Mouse (Mus musculus) kidney, embryonic 15.5 days (tissue): ENCODE measurements at regions not wholly inside any gene's neighbourhood (a gene's known extent, or its start where the extent isn't known, plus 50 kb on each side); places are given as distances from the start of the nearest gene placed in this dataset.

ENCODE experiments used
- ATAC-seq: fragments of 200-750 bp; cut with Nextera tagmentation; replicated peaks from 2 replicates; pipeline ENCODE4 v1.8.0; 2017; ENCODE audit warnings: moderate TSS enrichment; ENCODE audit not compliant: low FRiP score
- H3K27ac ChIP-seq: fragments of 300-500 bp; sonication (generic); 2 replicates; pipeline ENCODE4 v1.5.1; 2015; ENCODE audit warnings: mild to moderate bottlenecking, inconsistent platforms
- H3K27me3 ChIP-seq: fragments of 300-500 bp; sonication (generic); 2 replicates; pipeline ENCODE4 v1.6.1; 2015; ENCODE audit warnings: inconsistent platforms
- H3K36me3 ChIP-seq: fragments of 300-500 bp; sonication (generic); 2 replicates; pipeline ENCODE4 v1.6.1; 2015; ENCODE audit warnings: inconsistent platforms
- H3K4me1 ChIP-seq: fragments of 300-500 bp; sonication (generic); 2 replicates; pipeline ENCODE4 v1.6.1; 2015; ENCODE audit warnings: inconsistent platforms
- H3K4me2 ChIP-seq: fragments of 300-500 bp; sonication (generic); 2 replicates; pipeline ENCODE4 v1.6.1; 2015; ENCODE audit warnings: moderate library complexity, mild to moderate bottlenecking, inconsistent platforms
- H3K4me3 ChIP-seq: fragments of 300-500 bp; sonication (generic); replicated peaks from 2 replicates; pipeline ENCODE4 v1.5.1; 2015; ENCODE audit warnings: mild to moderate bottlenecking, inconsistent platforms
- H3K9ac ChIP-seq: fragments of 300-500 bp; sonication (generic); 2 replicates; pipeline ENCODE4 v1.6.1; 2015; ENCODE audit warnings: mild to moderate bottlenecking, inconsistent platforms
- H3K9me3 ChIP-seq: fragments of 300-500 bp; sonication (generic); replicated peaks from 2 replicates; pipeline ENCODE4 v1.6.1; 2016; ENCODE audit warnings: inconsistent platforms
- WGBS: fragments of 180-500 bp; shearing (Covaris S2); methylation state at CpG from one replicate; pipeline ENCODE4 v1.1.7; 2015; ENCODE audit warnings: mixed read lengths; 5-methylcytosine and 5-hydroxymethylcytosine counted together

DNA sequence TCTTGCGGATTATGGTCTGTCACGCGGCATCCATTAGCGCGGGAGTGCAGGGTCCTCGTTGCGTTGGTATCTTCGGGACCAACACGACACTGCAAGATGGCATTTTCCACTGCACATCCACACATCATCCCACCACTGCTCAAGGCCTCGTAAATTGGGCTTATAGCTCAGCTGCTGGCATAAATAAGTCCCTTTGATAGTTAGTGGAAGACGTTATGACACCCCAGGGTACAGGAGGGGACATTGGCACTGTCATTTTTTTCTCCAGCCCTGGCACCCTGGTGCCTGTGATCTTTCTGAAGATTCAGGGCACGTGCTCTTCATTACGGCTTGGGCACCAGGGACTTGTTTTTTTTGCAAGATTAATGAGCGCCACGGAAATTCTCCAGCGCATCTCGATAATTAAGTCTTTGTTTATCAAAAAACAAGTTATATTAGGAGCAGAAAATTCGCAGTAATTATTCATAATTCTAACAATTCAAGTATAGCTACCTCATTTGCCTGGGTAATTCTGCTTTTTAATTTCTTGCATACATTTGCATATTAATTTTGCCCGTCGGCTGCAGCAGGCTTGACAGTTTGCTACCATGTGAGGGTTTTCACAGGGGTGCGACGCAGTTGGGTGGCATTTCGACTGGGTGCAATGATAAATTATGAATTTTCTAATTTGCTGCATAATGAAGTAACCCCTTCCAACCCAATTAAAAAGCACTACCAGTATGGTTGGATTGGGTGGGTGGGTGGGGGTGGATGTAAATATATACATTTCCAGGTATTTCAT lies 119.1 kb downstream of the Vrk1 start:
- no peak for ATAC-seq
- H3K4me3 ChIP-seq, result no peak overlapping the region
- H3K4me1 ChIP-seq, result no peaks in the 10 kb centered on the region
- H3K27ac ChIP-seq, result no peak overlapping the region
- no peak overlapping the region for H3K9ac ChIP-seq
- H3K27me3 ChIP-seq, result no peaks in the 10 kb centered on the region; the same call in 1 of the 2 replicates
- no peak overlapping the region for H3K4me2 ChIP-seq
- H3K9me3 ChIP-seq, result no peaks in the 10 kb centered on the region
- H3K36me3 ChIP-seq, result no peaks in the 10 kb centered on the region
- 93% methylated on average over 23 of the region's 23 CpGs for WGBS

DNA sequence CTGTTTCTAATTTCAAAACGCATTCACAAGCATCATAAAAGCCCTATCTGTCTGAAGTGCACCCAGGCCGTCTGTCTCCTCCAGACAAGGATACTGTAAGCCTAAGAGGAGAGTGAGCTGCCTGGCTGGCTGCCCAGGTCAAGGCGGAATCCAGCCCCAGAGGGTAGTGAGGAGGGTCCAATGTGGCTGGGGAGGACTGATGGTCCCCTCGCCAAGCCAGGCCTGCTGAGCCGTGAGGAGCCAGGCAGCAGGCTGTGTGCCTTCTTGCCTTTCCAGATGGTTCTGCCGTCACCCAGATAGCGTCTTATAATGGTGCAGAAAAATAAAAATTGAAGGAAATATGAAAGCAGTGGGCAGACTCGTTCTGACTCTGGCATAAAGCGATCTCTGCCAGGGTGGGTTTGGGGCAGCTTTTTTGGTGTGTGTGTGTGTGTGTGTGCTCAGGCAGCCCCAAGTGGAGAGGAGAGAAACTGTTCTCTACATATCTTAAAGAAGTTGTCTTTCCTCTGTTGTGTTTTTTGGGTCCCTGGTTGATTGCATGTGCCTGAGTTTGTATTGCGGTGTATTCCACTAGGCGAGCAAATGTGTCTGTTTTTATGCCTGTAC lies 120.1 kb downstream of the Vrk1 start:
- H3K4me3 ChIP-seq, result no peak overlapping the region
- H3K9ac ChIP-seq, result no peak overlapping the region
- no peak overlapping the region for H3K4me2 ChIP-seq
- WGBS, result 79% methylated on average over 11 of the region's 11 CpGs
- ATAC-seq, result no peak
- no peaks in the 10 kb centered on the region for H3K36me3 ChIP-seq
- H3K27ac ChIP-seq, result no peak overlapping the region
- H3K4me1 ChIP-seq, result no peaks in the 10 kb centered on the region
- no peaks in the 10 kb centered on the region for H3K27me3 ChIP-seq
- no peaks in the 10 kb centered on the region for H3K9me3 ChIP-seq

DNA sequence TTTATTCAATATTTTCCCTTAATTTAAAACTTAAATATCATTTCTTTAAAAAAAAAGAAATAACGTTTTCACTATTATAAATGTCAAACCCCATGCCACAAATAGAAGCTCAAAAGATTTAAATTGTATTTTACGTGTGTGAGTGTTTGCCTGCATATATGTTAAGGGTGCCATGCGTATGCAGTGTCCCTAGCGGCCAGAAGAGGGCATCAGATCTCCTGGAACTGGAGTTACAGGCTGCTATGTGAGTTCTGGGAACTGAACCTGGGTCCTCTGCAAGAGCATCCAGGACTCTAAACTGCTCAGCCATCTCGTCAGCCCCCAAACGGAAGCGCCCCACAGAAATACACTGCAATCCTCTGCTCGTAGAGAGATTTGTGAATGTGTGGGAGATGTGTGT lies 122.7 kb downstream of the Vrk1 start:
- WGBS, result 89% methylated on average over 8 of the region's 8 CpGs
- ATAC-seq, result no peak

DNA sequence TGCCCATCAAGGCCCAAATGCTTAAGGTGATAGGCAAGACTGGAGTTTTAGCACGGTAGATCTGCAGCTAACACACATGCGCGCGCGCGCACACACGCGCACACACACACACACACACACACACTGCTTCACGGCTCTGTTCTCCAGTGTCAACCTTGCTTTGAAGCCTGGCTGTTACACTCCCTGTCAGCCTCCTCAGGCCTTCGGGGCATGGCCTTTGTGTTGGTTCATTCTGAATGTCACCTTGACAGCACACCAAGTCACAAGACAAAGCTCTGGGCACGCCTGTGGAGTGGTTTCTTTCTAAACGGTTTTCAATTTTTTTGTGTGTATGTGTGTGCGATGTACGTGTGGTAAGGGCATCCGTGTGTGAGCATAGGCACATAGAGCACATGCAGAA lies 128.4 kb downstream of the Vrk1 start:
- Histone ChIP-seq H3K27ac (no peak overlapping the region), H3K27me3 (no peaks in the 10 kb centered on the region), H3K4me1 (peaks cover 3% of the 10 kb centered on the region; the same call in 1 of the 2 replicates), H3K36me3 (no peaks in the 10 kb centered on the region), H3K9ac (no peak overlapping the region), H3K9me3 (no peaks in the 10 kb centered on the region), H3K4me3 (no peak overlapping the region), H3K4me2 (no peak overlapping the region)
- WGBS, result 91% methylated on average over 15 of the region's 15 CpGs
- ATAC-seq, result no peak

More for the DNA sequence above, 122.7 kb downstream of the Vrk1 start:
- Histone ChIP-seq H3K4me1 (no peaks in the 10 kb centered on the region), H3K27ac (no peak overlapping the region), H3K27me3 (no peaks in the 10 kb centered on the region), H3K9me3 (no peaks in the 10 kb centered on the region), H3K9ac (no peak overlapping the region), H3K4me2 (no peak overlapping the region), H3K4me3 (no peak overlapping the region), H3K36me3 (no peaks in the 10 kb centered on the region)

DNA sequence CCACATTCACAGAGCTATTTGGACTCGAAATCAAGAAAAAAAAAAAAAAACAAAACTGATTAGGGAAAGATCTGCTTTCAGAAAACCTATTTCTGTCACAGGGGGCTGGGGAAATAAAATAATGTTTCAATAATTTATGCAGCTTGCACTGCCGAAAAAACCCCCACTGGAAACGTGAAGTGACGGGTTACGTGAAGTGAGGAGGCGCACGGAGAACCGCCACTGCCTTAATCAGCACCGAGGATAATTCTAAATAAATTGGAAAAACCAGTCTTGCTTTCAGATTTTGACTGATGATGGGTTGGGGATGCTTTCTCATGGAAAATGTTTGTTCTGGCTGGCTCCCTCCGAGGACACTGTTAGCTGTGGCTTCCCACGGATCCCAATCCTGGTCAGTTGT lies 129.5 kb downstream of the Vrk1 start:
- 78% methylated on average over 11 of the region's 11 CpGs for WGBS
- no peak for ATAC-seq

DNA sequence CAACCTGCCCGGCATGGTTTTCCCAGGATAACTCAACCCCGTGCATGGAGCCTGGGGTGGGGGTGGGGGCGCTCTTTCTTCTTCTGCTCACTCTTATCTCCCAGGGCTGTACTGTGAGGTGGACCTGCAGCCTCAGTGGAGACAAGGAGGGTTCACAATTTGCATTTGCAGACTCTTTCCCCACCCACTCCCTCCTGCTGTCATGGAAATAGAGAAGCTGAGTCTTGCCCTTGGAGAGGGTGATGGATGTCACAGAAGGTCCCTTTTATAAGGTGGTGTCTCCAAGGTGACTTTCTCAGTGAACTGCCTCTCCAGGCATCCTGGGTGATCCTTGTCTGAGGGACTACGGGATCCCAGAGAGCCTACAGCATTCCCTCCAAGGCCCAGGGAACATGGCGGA lies 129.9 kb downstream of the Vrk1 start:
- no peaks in the 10 kb centered on the region for H3K27me3 ChIP-seq
- WGBS, result 71% methylated on average over 5 of the region's 5 CpGs
- no peaks in the 10 kb centered on the region for H3K9me3 ChIP-seq
- H3K4me3 ChIP-seq, result no peak overlapping the region
- no peak for ATAC-seq
- H3K4me1 ChIP-seq, result peaks cover 3% of the 10 kb centered on the region; the same call in 1 of the 2 replicates
- no peak overlapping the region for H3K9ac ChIP-seq
- no peak overlapping the region for H3K4me2 ChIP-seq
- H3K36me3 ChIP-seq, result no peaks in the 10 kb centered on the region
- H3K27ac ChIP-seq, result no peak overlapping the region

More for the DNA sequence above, 129.5 kb downstream of the Vrk1 start:
- Histone ChIP-seq H3K27ac (no peak overlapping the region), H3K36me3 (no peaks in the 10 kb centered on the region), H3K4me3 (no peak overlapping the region), H3K9ac (no peak overlapping the region), H3K27me3 (no peaks in the 10 kb centered on the region), H3K9me3 (no peaks in the 10 kb centered on the region), H3K4me1 (peaks cover 3% of the 10 kb centered on the region; the same call in 1 of the 2 replicates), H3K4me2 (no peak overlapping the region)

DNA sequence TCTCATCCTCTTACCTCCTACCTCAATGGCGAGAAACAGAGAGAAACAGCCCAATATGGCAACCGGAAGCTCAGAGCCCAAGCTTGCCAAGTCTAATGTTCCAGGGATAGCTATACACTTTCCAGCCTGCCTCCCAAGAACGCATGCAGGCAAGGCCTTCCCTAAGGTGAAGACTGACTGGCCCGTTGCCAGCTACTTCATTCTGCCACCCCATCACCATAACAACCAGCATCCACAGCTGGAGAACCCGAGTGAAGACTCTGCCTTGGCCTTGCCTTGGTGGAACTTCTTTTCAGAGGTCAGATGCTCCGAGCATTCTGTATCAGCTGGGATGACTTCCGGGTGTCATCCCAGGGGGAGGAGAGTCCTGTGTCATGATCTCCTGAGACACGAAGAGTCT lies 130.6 kb downstream of the Vrk1 start:
- H3K9ac ChIP-seq, result no peak overlapping the region
- 82% methylated on average over 8 of the region's 8 CpGs for WGBS
- peaks cover 3% of the 10 kb centered on the region; the same call in 1 of the 2 replicates for H3K4me1 ChIP-seq
- ATAC-seq, result no peak
- H3K36me3 ChIP-seq, result no peaks in the 10 kb centered on the region
- H3K27ac ChIP-seq, result no peak overlapping the region
- H3K4me3 ChIP-seq, result no peak overlapping the region
- no peaks in the 10 kb centered on the region for H3K27me3 ChIP-seq
- no peak overlapping the region for H3K4me2 ChIP-seq
- H3K9me3 ChIP-seq, result no peaks in the 10 kb centered on the region

DNA sequence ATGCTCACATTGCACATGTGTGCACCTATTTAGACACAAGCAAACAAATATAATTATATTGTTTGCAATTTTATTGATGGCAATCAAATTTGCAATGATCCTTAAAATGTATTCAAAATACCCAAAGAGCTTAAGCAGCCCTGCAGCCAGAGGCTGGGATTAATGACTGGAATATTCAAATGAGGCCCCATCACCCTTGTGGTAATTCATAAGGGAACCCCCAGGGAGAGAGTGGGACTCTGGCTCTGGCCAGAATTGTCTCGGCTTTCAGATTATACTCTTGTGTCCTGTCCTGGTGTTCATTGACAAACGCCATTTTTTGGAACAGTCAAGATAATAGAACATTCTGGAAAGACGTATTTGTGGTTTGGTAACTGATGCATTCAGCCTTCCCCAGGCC lies 133.5 kb downstream of the Vrk1 start:
- Histone ChIP-seq H3K9ac (no peak overlapping the region), H3K36me3 (no peaks in the 10 kb centered on the region), H3K9me3 (no peaks in the 10 kb centered on the region), H3K4me1 (peaks cover 3% of the 10 kb centered on the region; the same call in 1 of the 2 replicates), H3K27ac (no peak overlapping the region), H3K4me3 (no peak overlapping the region), H3K27me3 (no peaks in the 10 kb centered on the region), H3K4me2 (no peak overlapping the region)
- WGBS, result 89% methylated on average over 3 of the region's 3 CpGs
- no peak for ATAC-seq

DNA sequence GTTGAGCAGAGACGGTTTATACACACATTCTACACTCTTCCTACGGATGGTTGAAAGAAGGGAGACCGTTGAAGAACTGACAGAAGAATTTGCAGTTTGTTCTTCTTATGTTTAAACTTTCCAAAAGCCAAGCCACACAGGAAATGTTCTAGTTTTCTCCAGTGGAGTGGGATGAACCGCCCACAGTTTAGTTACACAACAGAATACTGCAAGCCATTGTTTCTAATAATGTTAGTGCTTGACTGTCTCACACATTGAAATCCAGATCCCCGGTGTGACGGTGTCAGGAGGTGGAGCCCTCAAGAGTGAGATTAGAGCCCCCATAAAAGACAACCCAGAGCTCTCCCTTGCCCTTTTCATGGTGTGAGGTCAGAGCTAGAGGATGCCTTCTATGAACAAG lies 146.8 kb downstream of the Vrk1 start:
- H3K4me1 ChIP-seq, result no peaks in the 10 kb centered on the region
- WGBS, result 57% methylated on average over 6 of the region's 6 CpGs

DNA sequence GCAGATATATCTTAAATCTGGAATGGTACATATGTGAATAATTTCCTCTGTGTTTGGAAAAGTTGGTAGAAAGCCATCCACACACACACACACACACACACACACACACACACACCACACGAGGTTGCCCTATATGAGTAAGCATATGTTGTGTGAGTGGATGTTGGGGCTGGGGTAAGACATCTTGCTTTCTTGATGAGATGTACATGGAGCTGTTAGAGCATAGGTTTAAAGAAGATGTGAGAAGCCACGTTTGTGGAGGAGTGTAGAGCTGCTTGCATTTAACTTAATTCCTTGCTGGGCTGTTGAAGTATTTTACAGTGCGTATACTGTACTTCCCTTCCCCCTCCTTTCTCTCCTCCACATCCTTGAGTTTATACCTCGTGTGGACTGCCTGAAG lies 147.8 kb downstream of the Vrk1 start:
- H3K9ac ChIP-seq, result no peak overlapping the region
- no peak overlapping the region for H3K27ac ChIP-seq
- no peaks in the 10 kb centered on the region for H3K9me3 ChIP-seq
- H3K4me1 ChIP-seq, result no peaks in the 10 kb centered on the region
- H3K4me2 ChIP-seq, result no peak overlapping the region
- H3K36me3 ChIP-seq, result no peaks in the 10 kb centered on the region
- WGBS, result 64% methylated on average over 4 of the region's 4 CpGs
- H3K4me3 ChIP-seq, result no peak overlapping the region
- H3K27me3 ChIP-seq, result no peaks in the 10 kb centered on the region
- ATAC-seq, result no peak

More for the DNA sequence above, 146.8 kb downstream of the Vrk1 start:
- Histone ChIP-seq H3K36me3 (no peaks in the 10 kb centered on the region), H3K27me3 (no peaks in the 10 kb centered on the region), H3K27ac (no peak overlapping the region), H3K4me3 (no peak overlapping the region), H3K9ac (no peak overlapping the region), H3K9me3 (no peaks in the 10 kb centered on the region), H3K4me2 (no peak overlapping the region)
- ATAC-seq, result no peak

DNA sequence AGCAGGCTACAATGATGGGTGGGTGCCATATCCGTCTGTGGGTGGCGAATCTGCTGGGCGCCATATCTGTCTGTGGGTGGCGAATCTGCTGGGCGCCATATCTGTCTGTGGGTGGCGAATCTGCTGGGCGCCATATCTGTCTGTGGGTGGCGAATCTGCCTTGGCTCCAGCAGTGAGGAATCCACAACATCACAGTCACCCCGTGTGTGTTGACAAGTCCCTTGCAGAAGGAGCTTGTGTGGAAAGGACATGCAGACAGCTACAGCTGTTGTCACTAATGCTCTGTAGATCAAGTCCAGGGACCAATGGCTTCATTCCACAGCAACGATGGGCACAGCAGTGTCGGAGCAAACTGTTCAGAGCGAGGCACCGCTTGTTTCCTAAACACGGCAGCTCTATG lies 148.6 kb downstream of the Vrk1 start:
- Histone ChIP-seq H3K9ac (no peak overlapping the region), H3K27ac (no peak overlapping the region), H3K4me2 (no peak overlapping the region), H3K9me3 (no peaks in the 10 kb centered on the region), H3K27me3 (no peaks in the 10 kb centered on the region), H3K4me3 (no peak overlapping the region), H3K4me1 (no peaks in the 10 kb centered on the region), H3K36me3 (no peaks in the 10 kb centered on the region)
- 95% methylated on average over 14 of the region's 14 CpGs for WGBS
- ATAC-seq, result no peak

DNA sequence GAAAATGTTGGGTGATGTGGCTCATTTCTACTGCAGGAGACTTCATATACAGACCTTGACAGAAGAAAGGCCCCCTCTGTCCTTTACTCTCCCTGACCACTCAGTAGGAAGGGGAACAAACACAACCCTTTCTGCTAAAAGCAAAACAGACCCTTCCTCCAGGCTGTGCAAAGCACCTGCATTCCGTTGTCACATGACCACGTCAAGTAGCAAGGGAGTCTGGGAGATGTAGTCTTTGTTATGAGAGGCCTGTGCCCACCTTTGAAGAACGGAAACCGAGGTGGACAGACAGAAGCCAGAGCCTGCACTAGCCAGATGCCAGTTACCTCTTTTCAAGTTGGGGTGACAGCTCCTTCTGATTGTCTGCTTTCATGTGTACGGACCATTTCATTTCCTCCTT lies 161.3 kb downstream of the Vrk1 start:
- peaks cover 42% of the 10 kb centered on the region for H3K27me3 ChIP-seq
- 66% methylated on average over 5 of the region's 5 CpGs for WGBS
- no peaks in the 10 kb centered on the region for H3K9me3 ChIP-seq
- no peak overlapping the region for H3K4me3 ChIP-seq
- H3K27ac ChIP-seq, result no peak overlapping the region
- no peak overlapping the region for H3K9ac ChIP-seq
- no peak overlapping the region for H3K4me2 ChIP-seq
- no peak for ATAC-seq
- H3K36me3 ChIP-seq, result no peaks in the 10 kb centered on the region
- H3K4me1 ChIP-seq, result peaks cover 24% of the 10 kb centered on the region
